Comparison of ENCODE assay signal across 8 mouse cellular contexts in the genomic region with DNA sequence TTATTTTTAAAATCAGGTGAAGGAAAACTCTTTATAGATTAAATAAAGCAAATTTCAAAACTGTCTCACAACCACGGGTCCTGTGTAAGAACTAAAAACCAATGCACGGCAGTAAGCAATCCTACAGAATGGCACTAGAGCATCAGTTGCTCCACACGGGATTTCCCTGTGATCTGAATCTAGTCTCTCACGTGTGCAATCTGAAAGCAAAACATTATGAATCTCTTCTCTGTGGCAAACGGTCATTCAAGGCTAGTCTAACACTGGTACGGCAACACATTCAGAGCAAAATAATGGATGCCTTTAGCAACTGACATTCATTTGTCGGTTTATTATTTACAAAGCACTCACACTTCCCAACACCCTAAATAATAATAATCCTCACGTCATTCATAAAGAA. TPM values are rescaled to one million over a fixed set of nuclear protein-coding genes. Genes with fewer than 3 reads are reported as not detected.
DNase-seq lines count a peak whose midpoint lies in the region; ATAC-seq and TF ChIP-seq lines count a peak whose summit lies in the region.

No protein-coding gene starts in this region.

- no peak for TF ChIP-seq CTCF in lung, postnatal 0 days (IDR thresholded peaks at IDR 0.05)

- H3K4me1 ChIP-seq in lung, postnatal 0 days (ENCODE audit: insufficient read depth, low read depth, low read length): no peaks in the 10 kb centered on the region; the same call in 1 of the 2 replicates
- H3K4me1 ChIP-seq in embryonic facial prominence, embryonic 14.5 days (ENCODE audit: control insufficient read depth, insufficient read depth, low read length): peaks cover 4% of the 10 kb centered on the region; the same call in 1 of the 2 replicates
- 0 out of 2 replicates have a peak, but pooled peaks cover 4% of the 10 kb centered on the region for H3K4me1 ChIP-seq in limb, embryonic 11.5 days (ENCODE audit: control insufficient read depth, insufficient read depth, low read length)
- H3K4me1 ChIP-seq in neural tube, embryonic 15.5 days: peaks cover 17% of the 10 kb centered on the region

- H3K36me3 ChIP-seq in lung, postnatal 0 days (ENCODE audit: insufficient read depth, low read length): 0 out of 2 replicates have a peak, but pooled peaks cover 7% of the 10 kb centered on the region
- H3K36me3 ChIP-seq in embryonic facial prominence, embryonic 14.5 days (ENCODE audit: control insufficient read depth, insufficient read depth, low read length): peaks cover 23% of the 10 kb centered on the region
- no peaks in the 10 kb centered on the region; the same call in 1 of the 2 replicates for H3K36me3 ChIP-seq in limb, embryonic 11.5 days (ENCODE audit: control insufficient read depth, insufficient read depth, low read length)
- peaks cover 26% of the 10 kb centered on the region for H3K36me3 ChIP-seq in neural tube, embryonic 15.5 days

- 23% methylated on average over 8 of the region's 8 CpGs for WGBS in lung, postnatal 0 days
- 39% methylated on average over 8 of the region's 8 CpGs for WGBS in embryonic facial prominence, embryonic 14.5 days
- WGBS in limb, embryonic 11.5 days: 45% methylated on average over 8 of the region's 8 CpGs
- 45% methylated on average over 8 of the region's 8 CpGs for WGBS in neural tube, embryonic 15.5 days

- H3K27ac ChIP-seq in lung, postnatal 0 days (ENCODE audit: low read length): no peak overlapping the region
- no peak overlapping the region for H3K27ac ChIP-seq in embryonic facial prominence, embryonic 14.5 days (replicated peaks; ENCODE audit: low read depth, low read length)
- no peak overlapping the region for H3K27ac ChIP-seq in limb, embryonic 11.5 days (replicated peaks; ENCODE audit: low read depth, low read length)
- H3K27ac ChIP-seq in neural tube, embryonic 15.5 days (replicated peaks): no peak overlapping the region

- H3K4me3 ChIP-seq in lung, postnatal 0 days (ENCODE audit: low read depth, low read length): peak overlapping the region; percentile 72
- peak overlapping the region; percentile 75 for H3K4me3 ChIP-seq in embryonic facial prominence, embryonic 14.5 days (ENCODE audit: low read depth, low read length)
- H3K4me3 ChIP-seq in limb, embryonic 11.5 days (ENCODE audit: low read depth, low read length): peak overlapping the region; percentile 76
- H3K4me3 ChIP-seq in neural tube, embryonic 15.5 days (replicated peaks): peak overlapping the region; percentile 82

- no peaks in the 10 kb centered on the region for H3K9me3 ChIP-seq in lung, postnatal 0 days (ENCODE audit: low read length)
- H3K9me3 ChIP-seq in embryonic facial prominence, embryonic 14.5 days (ENCODE audit: control insufficient read depth, low read length): no peaks in the 10 kb centered on the region
- H3K9me3 ChIP-seq in limb, embryonic 11.5 days (ENCODE audit: control insufficient read depth, low read length): no peaks in the 10 kb centered on the region
- no peaks in the 10 kb centered on the region for H3K9me3 ChIP-seq in neural tube, embryonic 15.5 days (replicated peaks)

- peak overlapping the region; percentile 68 for H3K9ac ChIP-seq in lung, postnatal 0 days (replicated peaks; ENCODE audit: low read depth)
- peak overlapping the region; percentile 87 for H3K9ac ChIP-seq in embryonic facial prominence, embryonic 14.5 days (ENCODE audit: low read depth, low read length)
- peak overlapping the region; percentile 77 for H3K9ac ChIP-seq in limb, embryonic 11.5 days (ENCODE audit: low read length)
- H3K9ac ChIP-seq in neural tube, embryonic 15.5 days (replicated peaks): peak overlapping the region; percentile 77

- H3K27me3 ChIP-seq in lung, postnatal 0 days (replicated peaks; ENCODE audit: insufficient read depth, low read length): no peaks in the 10 kb centered on the region
- no peaks in the 10 kb centered on the region for H3K27me3 ChIP-seq in embryonic facial prominence, embryonic 14.5 days (replicated peaks; ENCODE audit: control insufficient read depth, insufficient read depth, low read length)
- H3K27me3 ChIP-seq in limb, embryonic 11.5 days (ENCODE audit: control insufficient read depth, insufficient read depth, low read length): no peaks in the 10 kb centered on the region
- no peaks in the 10 kb centered on the region for H3K27me3 ChIP-seq in neural tube, embryonic 15.5 days (replicated peaks)

- H3K4me2 ChIP-seq in lung, postnatal 0 days (replicated peaks; ENCODE audit: low read depth, low read length): peak overlapping the region; percentile 83
- H3K4me2 ChIP-seq in embryonic facial prominence, embryonic 14.5 days (ENCODE audit: low read depth, low read length): peak overlapping the region; percentile 80
- peak overlapping the region; percentile 85 for H3K4me2 ChIP-seq in limb, embryonic 11.5 days (ENCODE audit: low read depth, severe bottlenecking)
- H3K4me2 ChIP-seq in neural tube, embryonic 15.5 days: peak overlapping the region; percentile 86

- no peak for ATAC-seq in lung, postnatal 0 days
- no peak for ATAC-seq in embryonic facial prominence, embryonic 14.5 days (ENCODE audit: low read depth)
- ATAC-seq in limb, embryonic 11.5 days (ENCODE audit: insufficient number of reproducible peaks, low FRiP score, low TSS enrichment, low read depth): no peak
- ATAC-seq in neural tube, embryonic 15.5 days (ENCODE audit: low FRiP score): no peak

- no peak for TF ChIP-seq EP300 in lung, postnatal 0 days (IDR thresholded peaks at IDR 0.05)

- DNase-seq in lung, postnatal 0 days (ENCODE audit: low spot score): no peak
- DNase-seq in lung, postnatal 10 days: no peak
- DNase-seq in embryonic facial prominence, embryonic 14.5 days (ENCODE audit: low spot score): no peak
- no peak for DNase-seq in limb, embryonic 11.5 days (ENCODE audit: low spot score)
- no peak for DNase-seq in embryo, embryonic 11 days
- no peak for DNase-seq in layer of hippocampus, adult 11-12 months (ENCODE audit: low spot score)
- no peak for DNase-seq in adrenal gland, postnatal 36 days

RNA-seq across cellular contexts. Expression of a gene that starts 0.8 kb away (rescaled TPM):
- polyA plus RNA-seq in lung, postnatal 0 days (2015; fragmentation: Nextera tagmentation; extraction: Ambion mirVana): 1.9 and 2.3 TPM in 2 replicates
- polyA plus RNA-seq in embryonic facial prominence, embryonic 14.5 days (2014; fragmentation: Nextera tagmentation; extraction: Ambion mirVana): 6.5 and 8.5 TPM in 2 replicates
- polyA plus RNA-seq in limb, embryonic 11.5 days (2014; fragmentation: Nextera tagmentation; extraction: Ambion mirVana): 12.5 and 12.8 TPM in 2 replicates
- polyA plus RNA-seq in neural tube, embryonic 15.5 days (2015; fragmentation: Nextera tagmentation; extraction: Ambion mirVana): 4.3 and 5.3 TPM in 2 replicates
- 10 to 100 TPM; 15.5 to 20.6 TPM for total RNA-seq in adrenal gland, postnatal 36 days (2021)

RNA-seq across cellular contexts. Expression of a gene that starts 18.2 kb away (rescaled TPM):
- 2.8 and 3.3 TPM in 2 replicates for polyA plus RNA-seq in lung, postnatal 0 days (2015; fragmentation: Nextera tagmentation; extraction: Ambion mirVana)
- 4.2 and 4.7 TPM in 2 replicates for polyA plus RNA-seq in embryonic facial prominence, embryonic 14.5 days (2014; fragmentation: Nextera tagmentation; extraction: Ambion mirVana)
- polyA plus RNA-seq in limb, embryonic 11.5 days (2014; fragmentation: Nextera tagmentation; extraction: Ambion mirVana): 1.8 and 1.9 TPM in 2 replicates
- 5.7 TPM in 2 replicates for polyA plus RNA-seq in neural tube, embryonic 15.5 days (2015; fragmentation: Nextera tagmentation; extraction: Ambion mirVana)
- total RNA-seq in adrenal gland, postnatal 36 days (2021): 10 to 100 TPM; 10.2 to 10.9 TPM
